Mouse (Mus musculus) spleen, adult 2 months (tissue): ENCODE results near the gene Rps4x. TPM values are rescaled to one million over a fixed set of nuclear protein-coding genes. Genes with fewer than 3 reads are reported as not detected.
"Not testable (repeated sequence)": the region's sequence is repeated elsewhere in the genome, so short reads cannot be mapped to it uniquely, and the experiment has no call there.

Source experiments
- DNase-seq, 2 experiments: peaks; one replicate each; pipeline versions ENCODE4 v3.0.0 to v3.0.0-alpha.2; 2012 to 2021; ENCODE audit warnings: low spot score in 2 of 2, low read depth in 1 of 2
- H3K27ac ChIP-seq: fragments of 200-500 bp; 2 replicates; pipeline ENCODE4 v1.5.1; 2012; ENCODE audit warnings: low read length, inconsistent platforms; ENCODE audit not compliant: insufficient read depth
- H3K27me3 ChIP-seq: fragments of 200-500 bp; 2 replicates; pipeline ENCODE4 v1.6.1; 2012; ENCODE audit warnings: mild to moderate bottlenecking, moderate library complexity, low read length, inconsistent platforms; ENCODE audit not compliant: control insufficient read depth, insufficient read depth
- H3K36me3 ChIP-seq: fragments of 200-500 bp; 2 replicates; pipeline ENCODE4 v1.6.1; 2012; ENCODE audit warnings: mild to moderate bottlenecking, low read length, inconsistent platforms; ENCODE audit not compliant: control insufficient read depth, insufficient read depth
- H3K4me1 ChIP-seq: fragments of 200-500 bp; 2 replicates; pipeline ENCODE4 v1.6.1; 2011; ENCODE audit warnings: inconsistent platforms; ENCODE audit not compliant: control insufficient read depth, insufficient read depth, insufficient read length
- H3K4me3 ChIP-seq: fragments of 200-500 bp; 2 replicates; pipeline ENCODE4 v1.5.1; 2011; ENCODE audit warnings: mild to moderate bottlenecking, inconsistent platforms; ENCODE audit not compliant: insufficient read depth, insufficient read length; ENCODE audit errors: extremely low read depth
- CTCF ChIP-seq: fragments of 200-500 bp; IDR thresholded peaks from 2 replicates; pipeline ENCODE4 v1.5.1; 2011; ENCODE audit warnings: mild to moderate bottlenecking, inconsistent platforms; ENCODE audit not compliant: insufficient read depth, insufficient read length, insufficient replicate concordance; ENCODE audit errors: extremely low read depth
- POLR2A ChIP-seq: fragments of 200-500 bp; IDR thresholded peaks from 2 replicates; pipeline ENCODE4 v1.6.1; 2011; ENCODE audit warnings: low read depth, low read length, inconsistent platforms
- WGBS: fragments of 180-500 bp; shearing (Covaris S2); methylation state at CpG from one replicate; pipeline ENCODE4 v1.1.7; 2018; 5-methylcytosine and 5-hydroxymethylcytosine counted together
- polyA plus RNA-seq: library from polyadenylated mRNA; depleted of rRNA; stranded (reverse); fragments of >200 nt; gene quantifications from 2 replicates; pipeline ENCODE4 v1.2.3, GENCODE M21; 2012; rRNA removed

Gene Rps4x
- 339 and 426 TPM in 2 replicates for polyA plus RNA-seq

GRCm38 (mm10) chrX:102188712-102189497 is at the start of gene Rps4x:
Gene Rps4x, minus strand, starts transcription at chrX:102189394.
- peak within 1 kb of the TSS; percentile 87 for H3K27ac ChIP-seq
- TF ChIP-seq POLR2A (peak; percentile 84), CTCF (peak; percentile 63; the same call in 1 of the 2 replicates)
- peak; percentile 64 to 76 for DNase-seq
- 28% methylated on average over 37 of the region's 37 CpGs for WGBS
- H3K27me3 ChIP-seq = no peaks in the 10 kb centered on the region
- no peaks in the 10 kb centered on the region for H3K4me1 ChIP-seq
- peak within 1 kb of the TSS; percentile 80 for H3K4me3 ChIP-seq
- peaks cover 12% of the 10 kb centered on the region for H3K36me3 ChIP-seq

DNA sequence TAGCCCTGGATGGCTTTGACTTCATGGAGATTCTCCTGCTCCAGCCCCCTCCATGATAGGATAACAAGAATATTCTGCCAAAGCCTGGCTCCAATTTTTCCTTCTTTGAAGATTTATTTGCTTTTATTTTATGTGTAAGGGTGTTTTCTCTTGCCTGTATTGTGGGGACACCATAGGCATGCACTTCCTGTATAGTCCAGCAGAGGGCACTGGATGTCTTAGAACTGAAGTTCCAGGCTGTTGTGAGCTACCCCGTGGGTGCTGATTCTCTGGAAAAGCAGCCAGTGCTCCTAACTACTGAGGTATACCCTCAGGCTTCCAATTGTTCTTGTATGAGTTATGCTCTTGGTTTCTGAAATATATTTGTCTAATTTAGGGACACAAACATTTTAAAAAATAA is 29.9 kb upstream of the Rps4x start:
- H3K4me1 ChIP-seq = no peaks in the 10 kb centered on the region
- no peak overlapping the region for H3K27ac ChIP-seq
- no peaks in the 10 kb centered on the region for H3K27me3 ChIP-seq
- TF ChIP-seq CTCF (peak; percentile 6; the same call in 1 of the 2 replicates), POLR2A (no peak)
- H3K4me3 ChIP-seq = no peak overlapping the region
- DNase-seq = peak; percentile 17 to 24
- WGBS = 13% methylated on average over 1 of the region's 1 CpGs
- no peaks in the 10 kb centered on the region for H3K36me3 ChIP-seq

GRCm38 (mm10) chrX:102215356-102215755 is 26.2 kb upstream of the Rps4x start:
- TF ChIP-seq CTCF = peak; percentile 16; the same call in 1 of the 2 replicates
- DNase-seq = peak; percentile 5 to 15
- not testable (repeated sequence) for H3K27ac ChIP-seq

GRCm38 (mm10) chrX:102190840-102191239 is 1.6 kb upstream of the Rps4x start:
- TF ChIP-seq POLR2A = no peak
- no peak for TF ChIP-seq CTCF
- 67% methylated on average over 1 of the region's 1 CpGs for WGBS
- no peaks in the 10 kb centered on the region for H3K4me1 ChIP-seq
- H3K36me3 ChIP-seq = peaks cover 7% of the 10 kb centered on the region
- DNase-seq = no peak
- H3K27me3 ChIP-seq = no peaks in the 10 kb centered on the region
- no peak overlapping the region for H3K27ac ChIP-seq
- H3K4me3 ChIP-seq = no peak overlapping the region

More at GRCm38 (mm10) chrX:102215356-102215755, 26.2 kb upstream of the Rps4x start:
- H3K4me1 ChIP-seq, H3K36me3 ChIP-seq, H3K27me3 ChIP-seq, H3K4me3 ChIP-seq: not testable (repeated sequence)
- 54% methylated on average over 9 of the region's 9 CpGs for WGBS

GRCm38 (mm10) chrX:102189581-102189980 is 387 bp upstream of the Rps4x start:
- WGBS = 52% methylated on average over 5 of the region's 5 CpGs
- Histone ChIP-seq H3K4me3 (no peak overlapping the region), H3K27me3 (no peaks in the 10 kb centered on the region)

DNA sequence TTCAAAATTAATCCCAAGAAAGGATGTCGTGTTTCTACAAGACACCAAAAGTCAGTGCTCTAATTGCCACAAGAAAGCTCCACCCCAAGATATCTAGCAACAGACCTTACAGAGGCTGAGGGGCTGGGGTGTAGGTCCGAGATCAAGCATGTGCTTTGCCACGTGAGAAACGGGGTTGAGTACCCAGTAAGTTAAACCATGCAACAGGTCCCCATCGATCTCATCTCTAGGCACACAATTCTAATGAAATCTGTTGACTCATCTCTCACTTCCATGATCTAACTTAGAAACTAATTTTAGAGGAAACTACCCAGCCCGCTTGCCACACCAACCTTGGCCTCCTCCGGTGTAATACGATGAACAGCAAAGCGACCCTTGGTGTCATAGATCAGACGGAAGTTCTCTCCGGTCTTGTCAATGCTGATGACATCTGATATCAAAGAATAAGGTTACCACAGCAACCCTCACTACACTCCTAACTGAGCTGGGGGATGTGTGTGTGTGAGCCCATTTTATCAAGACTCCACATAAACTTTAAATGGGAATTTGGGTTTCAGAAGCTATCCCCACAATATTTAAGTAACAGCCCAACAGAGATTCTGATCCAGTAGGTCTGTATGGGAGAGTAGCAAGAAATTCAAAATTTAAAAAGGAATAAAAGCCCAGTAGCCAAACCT is 2.0 kb downstream of the Rps4x start:
- peaks cover 13% of the 10 kb centered on the region for H3K36me3 ChIP-seq
- no peaks in the 10 kb centered on the region for H3K27me3 ChIP-seq
- DNase-seq = no peak
- 39% methylated on average over 11 of the region's 11 CpGs for WGBS
- H3K4me3 ChIP-seq = no peak overlapping the region
- H3K27ac ChIP-seq = no peak overlapping the region
- H3K4me1 ChIP-seq = no peaks in the 10 kb centered on the region
- TF ChIP-seq CTCF (no peak), POLR2A (no peak)

More at GRCm38 (mm10) chrX:102189581-102189980, 387 bp upstream of the Rps4x start:
- no peak for TF ChIP-seq CTCF
- DNase-seq = no peak
- H3K27ac ChIP-seq = no peak overlapping the region
- peaks cover 10% of the 10 kb centered on the region for H3K36me3 ChIP-seq
- H3K4me1 ChIP-seq = no peaks in the 10 kb centered on the region

GRCm38 (mm10) chrX:102182575-102182974 is 6.6 kb downstream of the Rps4x start:
- no peak for TF ChIP-seq CTCF
- no peak for TF ChIP-seq POLR2A
- H3K27me3 ChIP-seq = no peaks in the 10 kb centered on the region
- H3K36me3 ChIP-seq = peaks cover 13% of the 10 kb centered on the region
- no peak overlapping the region for H3K27ac ChIP-seq
- H3K4me3 ChIP-seq = no peak overlapping the region
- DNase-seq = no peak
- no peaks in the 10 kb centered on the region for H3K4me1 ChIP-seq
